Mouse (Mus musculus) cerebellum, adult 2 months (tissue): ENCODE results near the gene Cars. TPM values are rescaled to one million over a fixed set of nuclear protein-coding genes. Genes with fewer than 3 reads are reported as not detected.
"Not testable (repeated sequence)": the region's sequence is repeated elsewhere in the genome, so short reads cannot be mapped to it uniquely, and the experiment has no call there.

Experiments used
- DNase-seq, 2 experiments: peaks; one replicate each; pipeline ENCODE4 v3.0.0; 2021
- H3K27ac ChIP-seq: fragments of 200-500 bp; 2 replicates; pipeline ENCODE4 v1.5.1; 2012; ENCODE audit warnings: low read length, control low read depth, inconsistent platforms; ENCODE audit not compliant: insufficient read depth
- H3K27me3 ChIP-seq: fragments of 200-500 bp; 2 replicates; pipeline ENCODE4 v1.6.1; 2012; ENCODE audit warnings: inconsistent platforms, mild to moderate bottlenecking, low read length, moderate library complexity; ENCODE audit not compliant: control insufficient read depth, insufficient read depth
- H3K4me1 ChIP-seq: fragments of 200-500 bp; 2 replicates; pipeline ENCODE4 v1.6.1; 2011; ENCODE audit warnings: low read length; ENCODE audit not compliant: control insufficient read depth, insufficient read depth
- H3K4me3 ChIP-seq: fragments of 200-500 bp; replicated peaks from 2 replicates; pipeline ENCODE3; 2011; ENCODE audit warnings: mild to moderate bottlenecking, low read depth, low read length, control low read depth; ENCODE audit not compliant: insufficient read depth
- CTCF ChIP-seq: fragments of 200-500 bp; IDR thresholded peaks from 2 replicates; pipeline ENCODE4 v1.5.1; 2011; ENCODE audit warnings: low read depth, mild to moderate bottlenecking, control low read depth, low read length, moderate library complexity, borderline replicate concordance; ENCODE audit not compliant: insufficient read depth
- POLR2A ChIP-seq: fragments of 200-500 bp; IDR thresholded peaks from 2 replicates; pipeline ENCODE4 v1.6.1; 2011; ENCODE audit warnings: low read length, control low read depth, borderline replicate concordance; ENCODE audit not compliant: insufficient read depth
- WGBS: fragments of 180-500 bp; shearing (Covaris S2); methylation state at CpG from one replicate; pipeline ENCODE4 v1.1.7; 2018; 5-methylcytosine and 5-hydroxymethylcytosine counted together
- polyA plus RNA-seq: library from polyadenylated mRNA; depleted of rRNA; stranded (reverse); fragments of >200 nt; gene quantifications from 2 replicates; pipeline ENCODE4 v1.2.3, GENCODE M21; 2012; rRNA removed

The Cars gene
- 46.2 and 50.1 TPM in 2 replicates for polyA plus RNA-seq

DNA sequence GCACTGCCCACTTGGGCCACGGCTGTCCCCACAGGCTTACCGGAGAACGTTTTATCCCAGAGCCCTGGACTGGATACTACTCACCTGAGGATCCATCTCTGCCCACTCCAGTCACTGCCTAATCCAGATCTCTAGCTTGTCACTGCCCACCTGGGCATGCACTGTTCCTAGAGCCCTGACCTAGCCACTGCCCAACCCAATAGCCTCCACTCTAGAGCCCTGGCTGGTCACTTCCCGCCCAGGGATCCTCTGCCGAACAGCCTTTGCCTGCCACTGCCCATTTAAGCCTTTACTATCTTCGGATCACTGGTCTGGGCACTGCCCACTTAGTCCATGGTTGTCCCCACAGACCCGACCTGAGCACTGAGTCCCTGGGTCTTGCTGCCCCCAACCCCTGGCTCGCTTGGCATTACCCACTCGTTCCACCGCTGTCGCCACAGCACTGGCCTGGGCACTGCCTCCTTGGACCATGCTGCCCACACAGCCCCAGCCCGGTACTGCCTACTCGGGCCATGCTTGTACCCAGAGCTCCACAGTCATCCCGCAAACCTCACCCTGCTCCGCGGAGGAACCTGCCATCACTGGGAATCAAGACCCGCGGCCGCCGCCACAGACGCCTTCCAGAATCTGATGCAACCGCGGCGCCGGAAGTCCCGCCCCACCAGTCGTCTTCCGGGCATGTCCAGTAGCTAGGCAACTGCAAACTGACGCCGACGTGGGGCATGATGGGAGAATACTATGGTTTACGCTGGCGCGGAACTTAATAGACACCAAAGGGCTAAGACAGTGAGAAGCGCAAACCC lies at the start of gene Cars:
Gene Cars (minus strand): TSS at position 663 of the 803 bp plus-strand sequence.
- Histone ChIP-seq H3K27me3 (no peaks in the 10 kb centered on the region), H3K4me3 (peak within 1 kb of the TSS; percentile 95), H3K27ac (peak within 1 kb of the TSS; percentile 59), H3K4me1 (peaks cover 12% of the 10 kb centered on the region)
- under 1% methylated on average over 35 of the region's 35 CpGs for WGBS
- TF ChIP-seq POLR2A: peak; percentile 69; the same call in 1 of the 2 replicates
- TF ChIP-seq CTCF: no peak
- DNase-seq: peak; percentile 92

DNA sequence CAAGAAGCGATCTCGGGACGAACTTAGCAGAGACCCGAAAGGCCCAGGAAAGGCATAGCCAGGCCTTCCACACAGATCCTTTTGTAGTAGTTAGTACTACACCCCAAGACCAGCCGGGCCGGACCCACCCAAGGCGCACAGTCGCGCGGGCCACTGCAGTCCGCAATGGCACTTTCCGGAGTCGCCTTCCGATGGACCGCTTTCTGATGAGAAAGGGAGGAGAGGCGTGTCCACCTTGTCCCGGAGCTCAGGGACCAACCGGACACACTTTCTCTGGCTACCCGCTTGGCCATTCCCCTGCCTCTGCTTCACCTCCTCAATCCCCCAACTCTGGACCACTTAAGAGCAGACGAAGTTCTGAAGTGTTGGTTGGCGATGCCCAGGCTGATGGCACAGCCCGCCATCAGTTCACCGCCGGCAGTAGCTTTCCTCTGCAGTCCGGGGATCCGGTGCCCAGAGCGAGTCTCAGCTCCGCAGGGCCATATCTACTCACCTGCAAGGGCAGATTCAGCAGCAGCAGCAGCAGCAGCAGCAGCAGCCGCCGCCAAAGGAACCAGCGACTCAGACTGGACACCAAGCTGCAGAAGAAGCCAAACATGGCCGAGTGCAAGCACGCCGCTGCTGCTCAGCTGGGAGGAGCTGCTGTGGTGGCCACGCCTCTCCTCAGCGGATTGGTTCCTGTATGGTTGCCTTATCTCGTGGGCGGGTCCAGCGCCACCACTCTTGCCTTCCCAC lies 49.3 kb upstream of the Cars start, which contains the start of gene Tnfrsf22:
Gene Tnfrsf22 (minus strand): TSS at position 628 of the 735 bp plus-strand sequence.
- 3% methylated on average over 39 of the region's 39 CpGs for WGBS
- no peaks in the 10 kb centered on the region for H3K27me3 ChIP-seq
- peak; percentile 47 for DNase-seq
- TF ChIP-seq CTCF (no peak), POLR2A (no peak)
- H3K4me3 ChIP-seq: peak within 1 kb of the TSS; percentile 54
- H3K27ac ChIP-seq: no peak within 1 kb of the TSS
- H3K4me1 ChIP-seq: no peaks in the 10 kb centered on the region

DNA sequence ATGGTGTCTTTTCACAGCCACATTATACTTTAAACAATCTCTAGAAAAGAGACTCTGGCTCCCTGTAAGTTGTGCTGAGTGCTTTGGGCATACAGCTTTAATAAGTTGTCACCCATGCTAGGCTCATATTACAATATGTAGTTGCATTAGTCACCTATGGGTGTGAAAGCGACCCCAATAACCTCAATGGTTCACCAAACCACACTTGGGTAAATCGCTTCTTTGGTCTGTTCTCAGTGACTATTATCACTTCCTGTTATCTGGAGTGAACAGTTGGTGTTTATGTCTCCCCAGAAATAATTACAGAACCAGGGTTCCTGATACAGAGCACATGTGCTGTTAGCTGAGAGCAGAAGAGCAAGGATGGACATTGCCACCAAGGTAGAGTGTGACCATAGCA lies 44.1 kb upstream of the Cars start:
- 94% methylated on average over 2 of the region's 2 CpGs for WGBS
- H3K27me3 ChIP-seq, H3K4me1 ChIP-seq, H3K4me3 ChIP-seq, DNase-seq, H3K27ac ChIP-seq: not testable (repeated sequence)

DNA sequence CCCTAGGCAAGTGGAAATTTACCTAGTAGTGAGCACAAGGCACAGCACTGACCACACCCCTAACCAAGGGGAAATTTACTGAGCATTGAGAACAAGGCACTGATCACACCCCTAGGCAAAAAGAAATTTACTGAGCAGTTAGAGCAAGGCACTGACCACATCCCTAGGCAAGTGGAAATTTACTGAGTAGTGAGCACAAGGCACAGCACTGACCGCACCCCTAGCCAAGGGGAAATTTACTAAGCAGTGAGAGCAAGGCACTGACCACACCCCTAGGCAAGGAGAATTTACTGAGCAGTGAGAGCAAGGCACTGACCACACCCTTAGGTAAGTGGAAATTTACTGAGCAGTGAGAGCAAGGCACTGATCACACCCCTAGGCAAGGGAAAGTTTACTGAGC lies 36.8 kb upstream of the Cars start:
- Histone ChIP-seq H3K4me3 (no peak overlapping the region), H3K4me1 (no peaks in the 10 kb centered on the region), H3K27ac (no peak overlapping the region), H3K27me3 (no peaks in the 10 kb centered on the region)
- DNase-seq: no peak
- WGBS: 92% methylated on average over 1 of the region's 1 CpGs
- no peak for TF ChIP-seq CTCF
- no peak for TF ChIP-seq POLR2A

DNA sequence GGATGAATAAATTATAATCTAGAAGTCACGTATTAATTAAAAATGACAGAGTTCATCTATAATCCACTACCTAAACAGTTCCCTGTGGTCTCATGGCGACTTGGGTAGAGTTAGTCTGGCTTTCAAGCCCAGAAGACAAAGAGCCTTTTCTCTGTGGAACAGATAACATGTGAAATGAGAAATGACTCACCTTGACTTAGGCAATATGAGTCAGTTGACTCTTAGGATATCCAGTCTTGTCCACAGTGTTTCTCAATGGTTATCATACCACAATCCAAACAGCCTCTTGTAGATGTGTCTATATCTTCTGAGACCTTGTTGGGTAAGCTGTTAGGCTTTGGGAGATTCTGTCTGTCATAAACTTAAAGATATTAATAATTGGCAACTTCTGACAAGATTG lies 31.6 kb upstream of the Cars start:
- Histone ChIP-seq H3K4me3 (no peak overlapping the region), H3K4me1 (no peaks in the 10 kb centered on the region), H3K27me3 (no peaks in the 10 kb centered on the region), H3K27ac (no peak overlapping the region)
- TF ChIP-seq CTCF (no peak), POLR2A (no peak)
- 68% methylated on average over 2 of the region's 2 CpGs for WGBS
- DNase-seq: no peak

DNA sequence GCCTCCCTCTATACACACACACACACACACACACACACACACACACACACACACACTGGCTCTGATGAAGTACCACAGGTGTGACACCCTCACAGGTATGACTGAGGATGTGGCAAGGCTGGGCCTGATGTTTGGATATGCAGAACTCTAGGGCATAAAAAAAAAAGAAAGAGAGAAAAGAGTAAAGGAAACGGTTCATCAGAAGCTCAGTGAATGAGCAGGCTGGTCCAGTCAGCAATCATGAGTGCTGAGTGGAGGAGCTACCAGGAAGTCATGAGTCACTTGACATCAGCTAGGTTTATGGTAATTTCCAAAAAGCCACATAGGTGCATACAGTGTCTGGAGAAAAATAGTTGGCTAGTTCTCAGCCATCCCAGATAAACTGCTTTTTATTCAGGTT lies 29.6 kb upstream of the Cars start:
- H3K4me1 ChIP-seq: no peaks in the 10 kb centered on the region
- DNase-seq: no peak
- no peak overlapping the region for H3K27ac ChIP-seq
- TF ChIP-seq POLR2A: no peak
- no peak for TF ChIP-seq CTCF
- no peaks in the 10 kb centered on the region for H3K27me3 ChIP-seq
- H3K4me3 ChIP-seq: no peak overlapping the region
- WGBS: 53% methylated on average over 1 of the region's 1 CpGs

DNA sequence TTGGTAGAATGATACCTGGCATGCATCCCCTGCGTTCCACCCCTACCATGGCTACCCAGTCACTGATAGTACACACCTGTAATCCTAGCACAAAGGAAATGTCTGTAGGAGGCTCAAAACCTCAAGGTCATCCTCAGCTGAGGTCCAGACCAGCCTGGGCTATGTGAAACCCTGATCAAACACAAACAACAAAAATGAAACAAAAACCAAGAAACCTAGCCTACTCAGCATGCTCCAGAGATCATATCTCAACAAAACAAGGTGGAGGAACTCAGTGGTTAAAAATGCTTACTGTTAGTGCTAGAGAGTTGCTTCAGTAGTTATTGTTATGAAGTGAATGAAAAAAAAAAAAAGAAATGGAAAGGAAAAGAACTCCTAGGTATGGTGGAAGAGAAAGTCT lies 28.6 kb upstream of the Cars start, which contains the start of gene Tnfrsf26:
Gene Tnfrsf26 (minus strand): TSS at position 183 of the 400 bp plus-strand sequence.
- Histone ChIP-seq H3K27ac (no peak within 1 kb of the TSS), H3K4me1 (no peaks in the 10 kb centered on the region), H3K27me3 (no peaks in the 10 kb centered on the region), H3K4me3 (no peak within 1 kb of the TSS)
- no peak for DNase-seq
- 97% methylated on average over 1 of the region's 1 CpGs for WGBS
- TF ChIP-seq CTCF (no peak), POLR2A (no peak)

DNA sequence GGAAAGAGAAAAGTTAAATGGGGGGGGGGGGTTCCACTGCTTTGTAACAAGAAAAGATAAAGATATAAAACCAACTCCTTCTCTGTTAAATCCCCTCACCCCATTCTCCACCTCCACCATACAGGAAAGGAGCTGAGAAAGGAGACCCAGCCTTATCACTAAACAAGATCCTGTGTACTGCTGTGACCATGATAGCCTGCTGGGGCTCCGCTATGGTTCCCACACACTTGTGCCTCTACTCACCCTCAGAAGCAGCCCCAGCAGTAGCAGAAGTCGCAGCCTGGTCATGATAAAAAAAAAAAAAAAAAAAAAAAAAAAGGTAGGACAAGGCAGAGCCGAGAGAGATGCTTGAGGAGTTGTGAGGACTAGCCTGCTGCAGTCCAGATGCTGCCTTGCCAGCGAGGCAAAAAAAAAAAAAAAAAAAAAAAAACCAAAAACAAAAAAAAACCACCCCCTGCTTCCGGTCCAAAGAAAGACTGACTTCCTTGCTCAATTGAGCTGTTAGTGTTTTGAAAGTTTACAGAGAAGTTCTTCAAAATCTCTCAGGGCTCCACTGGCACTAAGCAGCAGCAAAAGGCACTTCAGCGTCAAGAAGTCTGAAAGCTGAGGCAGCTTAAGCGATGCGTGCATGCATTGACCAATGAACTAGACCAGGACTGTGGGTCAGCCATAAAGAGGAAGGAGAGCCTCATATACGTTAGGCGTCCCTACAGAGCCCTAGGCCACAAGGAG lies 27.8 kb upstream of the Cars start:
- no peak for TF ChIP-seq CTCF
- no peak for TF ChIP-seq POLR2A
- no peak for DNase-seq
- no peaks in the 10 kb centered on the region for H3K4me1 ChIP-seq
- 54% methylated on average over 10 of the region's 10 CpGs for WGBS
- no peak overlapping the region for H3K27ac ChIP-seq
- no peak overlapping the region for H3K4me3 ChIP-seq
- H3K27me3 ChIP-seq: no peaks in the 10 kb centered on the region
